ENCODE assay signal across 11 mouse cellular contexts in genomic region chr12:110376062-110376837, GRCm38 (mm10).
DNase-seq lines count a peak whose midpoint lies in the region; ATAC-seq and TF ChIP-seq lines count a peak whose summit lies in the region.
"Had no signal": no experiment of that assay in that cellular context is flagged by ENCODE, and none has a peak within 500 bp of the region (broad histone marks: within the 10 kb centered on the region; RNA-seq: fewer than 3 reads in every experiment).

No protein-coding gene starts in this region.

- 26% methylated on average over 7 of the region's 7 CpGs for WGBS in hindbrain, embryonic 10.5 days
- WGBS in hindbrain, embryonic 16.5 days, result 28% methylated on average over 7 of the region's 7 CpGs
- WGBS in neural tube, embryonic 13.5 days, result 30% methylated on average over 7 of the region's 7 CpGs
- 30% methylated on average over 7 of the region's 7 CpGs for WGBS in olfactory bulb, adult 2 months

- no peak overlapping the region for H3K4me3 ChIP-seq in hindbrain, embryonic 10.5 days
- H3K4me3 ChIP-seq in hindbrain, embryonic 16.5 days (ENCODE audit: low read length), result no peak overlapping the region
- H3K4me3 ChIP-seq in neural tube, embryonic 13.5 days, result no peak overlapping the region
- no peak overlapping the region for H3K4me3 ChIP-seq in olfactory bulb, adult 2 months (ENCODE audit: insufficient read depth, low read depth, low read length)
- H3K4me3 ChIP-seq: erythroblast, embryonic 14.5 days had no signal

- no peak overlapping the region; the same call in 1 of the 2 replicates for H3K9ac ChIP-seq in hindbrain, embryonic 16.5 days (ENCODE audit: low read depth, low read length)
- 0 out of 2 replicates have a peak overlapping the region, but pooled peaks have one; percentile 27 for H3K9ac ChIP-seq in neural tube, embryonic 13.5 days

- H3K36me3 ChIP-seq in hindbrain, embryonic 10.5 days, result no peaks in the 10 kb centered on the region
- no peaks in the 10 kb centered on the region for H3K36me3 ChIP-seq in hindbrain, embryonic 16.5 days (ENCODE audit: control insufficient read depth, insufficient read depth, low read length)
- H3K36me3 ChIP-seq in neural tube, embryonic 13.5 days, result no peaks in the 10 kb centered on the region

- no peak overlapping the region for H3K4me2 ChIP-seq in hindbrain, embryonic 16.5 days (ENCODE audit: low read length)
- no peak overlapping the region for H3K4me2 ChIP-seq in neural tube, embryonic 13.5 days

- H3K4me1 ChIP-seq in hindbrain, embryonic 10.5 days (replicated peaks), result peaks cover 58% of the 10 kb centered on the region
- H3K4me1 ChIP-seq in hindbrain, embryonic 16.5 days (ENCODE audit: control insufficient read depth, insufficient read depth, low read depth, low read length), result peaks cover 14% of the 10 kb centered on the region
- peaks cover 39% of the 10 kb centered on the region for H3K4me1 ChIP-seq in neural tube, embryonic 13.5 days (replicated peaks)
- H3K4me1 ChIP-seq in olfactory bulb, adult 2 months (ENCODE audit: control insufficient read depth, insufficient read depth, low read length), result peaks cover 14% of the 10 kb centered on the region

- H3K27ac ChIP-seq in hindbrain, embryonic 10.5 days, result no peak overlapping the region
- H3K27ac ChIP-seq in hindbrain, embryonic 16.5 days (ENCODE audit: low read depth, low read length), result no peak overlapping the region
- H3K27ac ChIP-seq in neural tube, embryonic 13.5 days (replicated peaks), result no peak overlapping the region
- H3K27ac ChIP-seq in olfactory bulb, adult 2 months (ENCODE audit: insufficient read depth, low read depth, low read length), result no peak overlapping the region
- H3K27ac ChIP-seq: macrophage had no signal

- no peaks in the 10 kb centered on the region for H3K9me3 ChIP-seq in hindbrain, embryonic 10.5 days
- H3K9me3 ChIP-seq in hindbrain, embryonic 16.5 days (ENCODE audit: control insufficient read depth, low read length), result no peaks in the 10 kb centered on the region
- H3K9me3 ChIP-seq in neural tube, embryonic 13.5 days, result no peaks in the 10 kb centered on the region

- peak; percentile 46 for DNase-seq in hindbrain, embryonic 10.5 days (ENCODE audit: low spot score)
- DNase-seq in neural tube, embryonic 10.5 days (ENCODE audit: extremely low spot score, low spot score), result no peak
- peak; percentile 62 for DNase-seq in embryo, embryonic 10.5 days (ENCODE audit: low spot score)
- DNase-seq in spleen, postnatal 36 days (ENCODE audit: low spot score in 2 of 2), result no peak
- no peak for DNase-seq in urinary bladder, postnatal 10 days (ENCODE audit: low spot score)
- DNase-seq: kidney, postnatal 14 days had no signal

- ATAC-seq in hindbrain, embryonic 16.5 days, result no peak
- ATAC-seq in neural tube, embryonic 13.5 days (ENCODE audit: low read depth), result no peak

- TF ChIP-seq POLR2A in olfactory bulb, adult 2 months (IDR thresholded peaks at IDR 0.05; ENCODE audit: insufficient read depth, low read depth, low read length), result no peak

- TF ChIP-seq CTCF in olfactory bulb, adult 2 months (IDR thresholded peaks at IDR 0.05; ENCODE audit: insufficient read depth, low read depth, low read length), result 0 out of 2 replicates have a peak, but pooled peaks have one; percentile 9

- peaks cover 61% of the 10 kb centered on the region for H3K27me3 ChIP-seq in hindbrain, embryonic 10.5 days (ENCODE audit: insufficient read depth, poor library complexity, severe bottlenecking)
- H3K27me3 ChIP-seq in hindbrain, embryonic 16.5 days (replicated peaks; ENCODE audit: control insufficient read depth, insufficient read depth, low read length), result peaks cover 7% of the 10 kb centered on the region
- peaks cover 27% of the 10 kb centered on the region for H3K27me3 ChIP-seq in neural tube, embryonic 13.5 days

Comparison
In these comparisons a context has a peak if more than half of its experiments do, and no peak if none do; other contexts are left out.
1. DNase-seq: peak in hindbrain, embryonic 10.5 days (single experiment) and embryo, embryonic 10.5 days (single experiment); none in neural tube, embryonic 10.5 days (single experiment), spleen, postnatal 36 days (0 of 2) and urinary bladder, postnatal 10 days (single experiment).